Mouse (Mus musculus): ENCODE results near the gene Efhd1. TPM values are rescaled to one million over a fixed set of nuclear protein-coding genes. Genes with fewer than 3 reads are reported as not detected.

Gene Efhd1
- polyA plus RNA-seq, 1 experiment from 2014 or later = 26.0 TPM

DNA sequence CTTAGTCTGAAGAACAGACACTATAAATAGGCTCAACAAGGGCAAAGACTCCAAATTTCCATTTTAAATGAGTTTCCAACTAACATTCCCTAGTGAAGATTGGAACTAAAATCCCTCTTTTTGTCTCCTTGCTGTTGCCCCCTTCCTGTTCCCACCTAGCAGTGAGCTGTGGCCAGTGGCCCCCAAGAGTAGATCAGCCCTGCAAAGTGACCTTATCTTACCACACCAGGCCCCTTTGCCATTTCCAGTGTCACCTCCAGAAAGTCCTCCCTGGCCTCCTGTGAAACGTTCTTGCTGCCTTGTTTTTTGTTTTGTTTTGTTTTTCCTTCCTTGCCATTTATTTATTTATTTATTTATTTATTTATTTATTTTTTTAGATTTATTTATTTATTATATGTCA lies 18.7 kb upstream of the Efhd1 start:
- no peak for ATAC-seq
- no peak for TF ChIP-seq CTCF (IDR thresholded peaks at IDR 0.05)
- ChIA-PET POLR2A (no interaction called here), CTCF (interaction anchor here (1.0 to 1.1 kb wide), 2 partner anchors 31 to 38 kb away, joined by 3 read pairs; no protein-coding TSS in a partner anchor)
- no peak for DNase-seq (ENCODE audit: low read depth, low spot score)
- in situ Hi-C loops (cut with MboI; ENCODE audit: low pct_unique_long_range_greater_than_20kb) = loop anchor here (5.0 kb wide), 2 partner anchors 42 to 112 kb away; no protein-coding TSS in a partner anchor
- H3K27me3 ChIP-seq = no peaks in the 10 kb centered on the region

DNA sequence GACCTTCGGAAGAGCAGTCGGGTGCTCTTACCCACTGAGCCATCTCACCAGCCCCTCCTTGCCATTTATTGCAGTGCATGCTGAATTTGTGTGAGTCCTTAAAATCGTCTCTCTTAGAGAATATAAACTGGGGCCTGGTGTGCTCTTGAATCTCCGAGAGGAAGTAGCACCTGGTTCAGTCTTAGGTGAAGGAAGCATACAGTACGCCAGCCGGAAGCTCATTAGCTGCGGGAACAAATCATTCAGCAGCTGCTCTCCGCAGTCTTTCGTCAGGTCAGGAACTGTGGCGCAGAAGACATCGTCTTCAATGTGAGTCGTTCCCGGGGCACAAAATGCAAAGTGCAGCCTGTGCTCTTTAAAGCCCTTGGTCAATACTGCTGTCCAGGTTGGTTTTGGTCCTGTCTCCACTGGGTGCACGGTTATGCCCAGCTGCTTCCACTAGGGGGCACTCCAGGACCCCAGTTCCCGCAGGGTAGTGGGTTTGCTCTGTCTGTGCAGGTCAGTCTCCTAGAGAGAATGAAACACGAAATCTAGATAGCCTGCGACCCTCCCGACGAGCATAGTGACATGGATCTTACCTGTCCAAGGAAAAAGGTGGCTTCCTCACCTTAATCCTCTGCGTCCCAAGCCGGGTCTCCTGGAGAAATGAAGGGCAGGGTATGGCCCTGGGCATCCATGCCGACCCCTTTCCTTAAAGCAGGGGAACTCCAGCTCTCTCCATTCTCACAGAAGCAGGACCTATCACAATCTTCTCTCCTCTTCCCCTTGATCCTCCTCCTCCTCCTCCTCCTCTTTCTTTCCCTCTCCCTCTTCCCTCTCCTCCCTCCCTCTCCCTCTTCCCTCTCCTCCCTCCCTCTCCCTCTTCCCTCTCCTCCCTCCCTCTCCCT lies 18.0 kb upstream of the Efhd1 start:
- ChIA-PET CTCF (interaction anchor here (1.0 to 1.1 kb wide), 3 partner anchors 30 to 47 kb away, joined by 3 read pairs; no protein-coding TSS in a partner anchor), POLR2A (no interaction called here)
- no peak for DNase-seq (ENCODE audit: low read depth, low spot score)
- no peaks in the 10 kb centered on the region for H3K27me3 ChIP-seq
- in situ Hi-C loops (cut with MboI; ENCODE audit: low pct_unique_long_range_greater_than_20kb) = loop anchor here (5.0 kb wide), 2 partner anchors 41 to 111 kb away; no protein-coding TSS in a partner anchor
- peak; percentile 94 for TF ChIP-seq CTCF (IDR thresholded peaks at IDR 0.05)
- ATAC-seq = peak; percentile 83

DNA sequence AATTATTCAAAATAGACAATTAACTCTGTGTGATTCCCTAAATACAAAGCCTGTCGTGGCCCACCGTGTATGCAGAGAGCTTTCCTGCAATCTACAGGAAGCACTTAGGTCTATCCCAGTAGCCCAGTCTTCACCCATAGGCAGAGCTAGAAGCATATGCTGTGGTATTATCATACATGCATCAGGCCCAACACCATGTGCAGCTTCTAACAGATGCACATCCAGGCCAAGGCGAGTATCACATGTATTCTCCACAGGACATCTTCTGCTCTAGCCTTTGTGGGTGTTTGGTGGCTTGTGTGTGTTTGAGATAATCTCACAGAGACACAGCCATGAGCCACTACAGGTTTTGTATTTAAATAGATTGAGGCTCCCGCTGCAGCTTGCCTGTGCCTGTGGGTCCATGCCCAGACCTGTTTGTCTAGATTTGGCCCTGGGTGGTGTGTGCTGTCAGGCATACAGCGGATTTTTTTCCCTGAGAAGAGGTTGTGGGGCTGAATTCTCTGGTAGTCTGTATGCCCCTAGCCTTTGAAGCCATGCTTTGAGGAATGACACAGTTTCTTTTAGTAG lies 12.0 kb upstream of the Efhd1 start:
- ChIA-PET CTCF (interaction anchor here (2.2 kb wide), 1 partner anchor 39 kb away, joined by 8 read pairs; no protein-coding TSS in a partner anchor), POLR2A (no interaction called here)
- no peaks in the 10 kb centered on the region for H3K27me3 ChIP-seq
- TF ChIP-seq CTCF (IDR thresholded peaks at IDR 0.05) = no peak
- ATAC-seq (no peak), DNase-seq (ENCODE audit: low read depth, low spot score) (no peak)
- in situ Hi-C loops (cut with MboI; ENCODE audit: low pct_unique_long_range_greater_than_20kb) = no loop called here

DNA sequence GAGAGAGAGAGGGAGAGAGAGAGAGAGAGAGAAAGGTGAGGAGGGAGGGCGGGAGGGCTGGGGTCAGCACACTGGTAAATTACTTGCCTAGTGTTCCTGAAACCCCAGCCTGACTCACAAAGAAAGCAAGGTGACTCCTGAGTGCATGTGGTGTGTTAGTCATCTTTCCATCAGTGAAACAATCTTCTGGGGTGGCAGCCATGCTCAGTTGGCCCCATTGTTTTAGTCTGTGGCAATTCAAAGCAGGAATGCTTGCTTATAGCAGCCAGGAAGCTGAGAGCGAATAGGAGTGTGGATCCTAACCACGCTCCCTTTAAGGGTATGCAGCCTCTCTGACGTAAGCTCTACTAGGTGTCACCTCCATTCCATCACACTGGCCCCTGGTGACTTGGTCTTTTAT lies 9.0 kb upstream of the Efhd1 start:
- in situ Hi-C loops (cut with MboI; ENCODE audit: low pct_unique_long_range_greater_than_20kb) = no loop called here
- ChIA-PET CTCF (interaction anchor here (1.4 to 3.0 kb wide), 2 partner anchors 11 to 38 kb away, joined by 3 to 14 read pairs; no protein-coding TSS in a partner anchor), POLR2A (interaction anchor here (1.0 to 1.5 kb wide), 2 partner anchors 9 to 15 kb away, joined by 3 read pairs; partner anchors contain the start of gene Efhd1)
- ATAC-seq (peak; percentile 51), DNase-seq (ENCODE audit: low read depth, low spot score) (peak; percentile 65)
- H3K27me3 ChIP-seq = no peaks in the 10 kb centered on the region
- TF ChIP-seq CTCF (IDR thresholded peaks at IDR 0.05) = no peak

DNA sequence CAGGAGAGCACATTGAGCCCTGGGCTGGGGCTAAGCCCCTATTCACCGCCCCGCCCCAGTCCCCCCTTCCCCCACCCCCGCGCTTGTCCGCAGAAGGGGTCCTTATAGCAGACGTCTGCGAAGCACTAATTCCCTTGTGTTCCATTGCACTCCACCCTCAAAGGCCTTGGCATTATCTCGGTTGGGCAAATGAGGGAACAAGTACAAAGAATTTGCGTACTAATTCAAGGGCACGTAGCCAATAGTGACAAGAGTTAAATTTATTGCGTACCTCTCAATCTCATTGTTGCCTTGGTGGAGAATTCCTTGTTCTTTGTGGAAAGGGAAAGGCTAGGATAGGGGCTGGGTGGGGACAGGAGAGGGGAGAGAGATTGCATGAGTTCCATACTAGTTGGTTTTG lies 6.5 kb upstream of the Efhd1 start:
- no peak for TF ChIP-seq CTCF (IDR thresholded peaks at IDR 0.05)
- ChIA-PET CTCF (no interaction called here), POLR2A (no interaction called here)
- no peak for ATAC-seq
- in situ Hi-C loops (cut with MboI; ENCODE audit: low pct_unique_long_range_greater_than_20kb) = no loop called here
- DNase-seq (ENCODE audit: low read depth, low spot score) = no peak
- no peaks in the 10 kb centered on the region for H3K27me3 ChIP-seq

DNA sequence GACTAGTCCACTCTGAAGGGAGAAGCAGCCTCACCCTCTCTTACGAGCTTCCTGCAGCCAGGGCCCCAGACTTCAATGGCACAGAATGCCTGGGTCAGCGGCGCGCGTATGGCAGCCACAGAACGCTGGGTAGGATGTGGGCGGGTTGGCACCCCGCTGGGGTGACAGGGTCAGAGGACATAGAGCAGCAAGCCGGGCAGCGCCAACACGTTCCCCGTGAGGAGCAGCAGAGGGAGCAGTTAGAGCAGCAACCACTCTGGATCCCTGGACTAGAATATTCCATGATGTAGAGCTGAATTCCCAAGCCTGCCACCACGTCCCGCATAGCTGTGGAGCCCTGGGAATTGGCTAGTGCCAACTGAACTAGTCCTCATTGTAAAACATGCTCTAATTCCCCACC lies 5.7 kb upstream of the Efhd1 start:
- CTCF ChIA-PET = no interaction called here
- no peak for TF ChIP-seq CTCF (IDR thresholded peaks at IDR 0.05)
- no peak for DNase-seq (ENCODE audit: low read depth, low spot score)
- POLR2A ChIA-PET = no interaction called here
- in situ Hi-C loops (cut with MboI; ENCODE audit: low pct_unique_long_range_greater_than_20kb) = no loop called here
- no peak for ATAC-seq
- H3K27me3 ChIP-seq = no peaks in the 10 kb centered on the region

DNA sequence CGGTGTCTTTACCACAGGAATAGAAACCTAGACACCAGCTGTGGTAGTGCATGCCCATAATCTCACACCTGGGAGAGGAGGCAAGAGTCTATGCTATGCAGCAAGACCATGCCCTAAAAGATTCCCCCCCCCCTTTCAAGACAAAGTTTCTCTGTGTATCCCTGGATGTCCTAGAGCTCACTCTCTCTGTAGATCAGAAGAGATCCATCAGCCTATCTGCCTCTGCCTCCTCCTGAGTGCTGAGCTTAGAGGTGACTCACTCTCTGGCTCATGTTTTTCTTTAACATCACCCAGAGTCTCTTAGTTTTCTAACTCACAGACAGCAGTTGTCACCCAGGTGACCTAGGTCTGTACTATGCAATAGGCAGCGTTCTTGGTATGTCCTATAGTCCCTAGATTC lies 4.8 kb upstream of the Efhd1 start:
- TF ChIP-seq CTCF (IDR thresholded peaks at IDR 0.05) = no peak
- POLR2A ChIA-PET = no interaction called here
- H3K27me3 ChIP-seq = no peaks in the 10 kb centered on the region
- in situ Hi-C loops (cut with MboI; ENCODE audit: low pct_unique_long_range_greater_than_20kb) = no loop called here
- DNase-seq (ENCODE audit: low read depth, low spot score) = no peak
- no peak for ATAC-seq
- CTCF ChIA-PET = interaction anchor here (1.1 kb wide), 1 partner anchor 9 kb away, joined by 3 read pairs; no protein-coding TSS in a partner anchor

DNA sequence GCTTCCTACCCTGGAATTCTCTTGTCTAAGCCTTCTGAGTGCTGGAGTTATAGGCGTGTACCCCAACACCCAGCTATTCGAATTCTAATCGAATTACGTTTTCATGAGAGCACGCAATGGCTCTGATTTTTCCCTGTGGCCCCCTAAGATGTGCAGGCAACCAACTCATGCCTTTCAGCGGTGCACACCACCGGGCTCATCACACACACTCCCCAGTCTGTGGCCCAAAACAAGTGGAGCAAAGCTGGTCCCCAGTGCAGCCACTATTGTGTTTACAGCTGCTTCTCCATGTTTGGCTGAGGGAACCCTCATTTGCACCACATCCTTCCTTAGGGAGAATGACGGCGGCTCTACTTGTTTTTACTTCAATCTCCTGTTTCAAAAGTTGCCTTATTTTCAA lies 906 bp upstream of the Efhd1 start:
- no peak for ATAC-seq
- POLR2A ChIA-PET = no interaction called here
- TF ChIP-seq CTCF (IDR thresholded peaks at IDR 0.05) = no peak
- in situ Hi-C loops (cut with MboI; ENCODE audit: low pct_unique_long_range_greater_than_20kb) = no loop called here
- H3K27me3 ChIP-seq = no peaks in the 10 kb centered on the region
- CTCF ChIA-PET = interaction anchor here (0.6 kb wide), 1 partner anchor 72 kb away, joined by 3 read pairs; no protein-coding TSS in a partner anchor
- DNase-seq (ENCODE audit: low read depth, low spot score) = no peak

DNA sequence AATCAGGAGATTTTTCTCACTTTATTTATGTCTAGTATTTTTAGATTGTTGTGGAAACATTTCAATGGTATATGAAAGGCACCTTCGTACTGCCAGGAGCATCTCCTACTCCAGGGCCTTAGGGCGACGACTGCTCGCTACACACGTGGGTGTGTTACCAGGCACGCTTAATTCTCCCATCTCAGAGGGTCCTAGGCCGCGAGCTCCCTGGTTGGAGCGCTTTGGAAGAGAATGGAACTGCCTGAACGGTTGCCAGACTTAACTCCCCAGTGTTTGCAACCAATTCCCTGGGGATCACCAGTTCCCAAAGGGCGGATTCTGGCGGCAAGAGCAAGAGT lies 398 bp upstream of the Efhd1 start:
- ChIA-PET POLR2A (no interaction called here), CTCF (no interaction called here)
- in situ Hi-C loops (cut with MboI; ENCODE audit: low pct_unique_long_range_greater_than_20kb) = no loop called here
- DNase-seq (ENCODE audit: low read depth, low spot score) (no peak), ATAC-seq (no peak)
- no peaks in the 10 kb centered on the region for H3K27me3 ChIP-seq
- no peak for TF ChIP-seq CTCF (IDR thresholded peaks at IDR 0.05)

DNA sequence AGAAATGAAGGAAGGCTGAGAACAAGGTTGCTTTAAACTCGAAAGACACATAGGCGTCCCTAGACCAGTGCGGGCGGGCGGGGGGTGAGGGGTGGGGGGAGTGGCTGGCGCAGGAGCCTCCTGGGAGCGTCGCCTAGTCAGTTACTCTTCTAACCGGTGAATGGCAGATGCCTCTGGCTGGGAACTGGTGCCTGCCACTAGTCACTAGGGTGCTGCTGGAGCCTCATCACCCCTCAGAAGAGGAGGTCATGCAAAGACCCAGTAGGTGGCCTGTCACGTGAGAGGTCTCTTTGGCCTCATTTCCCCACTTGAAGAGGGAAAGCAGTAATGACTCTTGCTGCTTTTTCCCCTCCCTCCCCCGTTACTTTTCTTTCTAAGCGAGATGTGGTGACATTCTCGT lies 1.0 kb downstream of the Efhd1 start:
- ChIA-PET CTCF (no interaction called here), POLR2A (no interaction called here)
- no peak for ATAC-seq
- DNase-seq (ENCODE audit: low read depth, low spot score) = no peak
- H3K27me3 ChIP-seq = no peaks in the 10 kb centered on the region
- no peak for TF ChIP-seq CTCF (IDR thresholded peaks at IDR 0.05)
- in situ Hi-C loops (cut with MboI; ENCODE audit: low pct_unique_long_range_greater_than_20kb) = no loop called here

Measured in Patski (cell line).